Mouse (Mus musculus): ENCODE data around the gene Skiv2l.
"Not testable (repeated sequence)": the region's sequence is repeated elsewhere in the genome, so short reads cannot be mapped to it uniquely, and the experiment has no call there.

DNA sequence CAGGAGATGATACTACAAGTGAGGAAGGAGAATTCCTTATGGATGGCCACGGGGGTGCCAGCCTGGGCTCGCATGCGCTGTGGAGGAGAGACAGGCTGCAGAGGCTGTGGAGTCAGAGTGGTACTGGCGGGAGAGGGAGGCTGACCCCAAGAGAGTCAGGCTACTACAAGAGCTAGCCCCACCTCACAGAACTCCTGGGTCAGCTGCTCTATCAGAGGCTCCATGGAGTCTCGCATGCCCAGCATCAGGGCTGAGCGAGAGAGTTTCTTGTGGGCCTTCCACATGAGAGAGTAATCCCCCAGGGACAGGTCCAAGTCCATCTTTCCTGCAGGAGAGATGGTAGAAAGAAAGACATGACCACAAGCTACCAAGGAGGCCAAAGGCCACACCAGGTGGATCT lies 46.6 kb downstream of the Skiv2l start:
- not testable (repeated sequence) for TF ChIP-seq CTCF (conservative IDR thresholded peaks at IDR 0.05; ENCODE audit: low read length); POU5F1 (IDR thresholded peaks at IDR 0.05; ENCODE audit: borderline replicate concordance, low read length); NANOG (IDR thresholded peaks at IDR 0.05; ENCODE audit: borderline replicate concordance, low read length)
